Mouse (Mus musculus) lung, adult 2 months (tissue): ENCODE measurements around the gene Hyal1. TPM values are rescaled to one million over a fixed set of nuclear protein-coding genes. Genes with fewer than 3 reads are reported as not detected.

ENCODE experiments used
- DNase-seq: peaks from one replicate; pipeline ENCODE4 v3.0.0; 2022
- H3K4me1 ChIP-seq: fragments of 200-500 bp; 2 replicates; pipeline ENCODE4 v1.6.1; 2011; ENCODE audit warnings: low read length; ENCODE audit not compliant: control insufficient read depth, insufficient read depth
- H3K4me3 ChIP-seq: fragments of 200-500 bp; replicated peaks from 2 replicates; pipeline ENCODE3; 2011; ENCODE audit warnings: low read depth, mild to moderate bottlenecking, control low read depth, low read length; ENCODE audit errors: extremely low read depth
- CTCF ChIP-seq: fragments of 200-500 bp; IDR thresholded peaks from 2 replicates; pipeline ENCODE4 v1.5.1; 2011; ENCODE audit warnings: mild to moderate bottlenecking, low read length, control low read depth; ENCODE audit not compliant: insufficient read depth
- POLR2A ChIP-seq: fragments of 200-500 bp; IDR thresholded peaks from 2 replicates; pipeline ENCODE4 v1.6.1; 2011; ENCODE audit warnings: low read depth, mild to moderate bottlenecking, control low read depth, low read length, borderline replicate concordance; ENCODE audit errors: extremely low read depth
- WGBS: fragments of 180-500 bp; shearing (Covaris S2); methylation state at CpG from one replicate; pipeline ENCODE4 v1.1.7; 2018; 5-methylcytosine and 5-hydroxymethylcytosine counted together
- polyA plus RNA-seq: library from polyadenylated mRNA; depleted of rRNA; stranded (reverse); fragments of >200 nt; gene quantifications from 2 replicates; pipeline ENCODE4 v1.2.3, GENCODE M21; 2012

The Hyal1 gene
- polyA plus RNA-seq, 1 experiment = 26.5 TPM

DNA sequence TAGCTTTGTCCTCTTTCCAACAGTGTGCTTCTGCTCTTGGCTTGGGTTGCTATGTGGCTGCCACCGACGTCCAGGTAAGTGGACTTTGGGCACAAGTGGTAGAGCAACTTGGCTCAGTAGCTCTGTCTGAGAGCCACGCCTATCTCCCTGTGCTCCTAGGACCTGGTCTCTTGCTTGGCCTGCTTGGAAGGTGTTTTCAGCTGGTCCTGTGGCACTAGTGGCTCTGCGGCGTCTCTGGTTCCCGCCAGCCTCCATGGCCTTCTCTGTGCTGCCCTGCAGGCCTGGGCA, 14.0 kb downstream of the Hyal1 start:
- WGBS = 54% methylated on average over 6 of the region's 6 CpGs

GRCm38 (mm10) chr9:107593101-107593976, 16.6 kb downstream of the Hyal1 start:
- no peak for DNase-seq
- no peak for TF ChIP-seq POLR2A
- TF ChIP-seq CTCF = no peak
- WGBS = 80% methylated on average over 11 of the region's 11 CpGs
- Histone ChIP-seq H3K4me3 (no peak overlapping the region), H3K4me1 (peaks cover 16% of the 10 kb centered on the region)

More for the DNA sequence above, 14.0 kb downstream of the Hyal1 start:
- TF ChIP-seq POLR2A (no peak), CTCF (no peak)
- H3K4me3 ChIP-seq = no peak overlapping the region
- peaks cover 9% of the 10 kb centered on the region for H3K4me1 ChIP-seq
- no peak for DNase-seq

GRCm38 (mm10) chr9:107594281-107595062, 17.7 kb downstream of the Hyal1 start:
- H3K4me3 ChIP-seq = no peak overlapping the region

GRCm38 (mm10) chr9:107596619-107597569, 20.2 kb downstream of the Hyal1 start:
- no peak overlapping the region for H3K4me3 ChIP-seq
- TF ChIP-seq CTCF (no peak), POLR2A (no peak)
- 70% methylated on average over 11 of the region's 11 CpGs for WGBS
- DNase-seq = no peak
- peaks cover 12% of the 10 kb centered on the region; the same call in 1 of the 2 replicates for H3K4me1 ChIP-seq

More at GRCm38 (mm10) chr9:107594281-107595062, 17.7 kb downstream of the Hyal1 start:
- no peak for DNase-seq
- 85% methylated on average over 8 of the region's 8 CpGs for WGBS
- peaks cover 16% of the 10 kb centered on the region for H3K4me1 ChIP-seq
- no peak for TF ChIP-seq POLR2A

- DNase-seq = no peak
- TF ChIP-seq CTCF (no peak), POLR2A (no peak)
- Histone ChIP-seq H3K4me1 (peaks cover 14% of the 10 kb centered on the region; the same call in 1 of the 2 replicates), H3K4me3 (no peak overlapping the region)
- 76% methylated on average over 5 of the region's 5 CpGs for WGBS
These were observed 21.7 kb downstream of the Hyal1 start for GRCm38 (mm10) chr9:107598385-107598784.

GRCm38 (mm10) chr9:107599433-107599832, 22.7 kb downstream of the Hyal1 start:
- DNase-seq = no peak
- Histone ChIP-seq H3K4me1 (peaks cover 12% of the 10 kb centered on the region; the same call in 1 of the 2 replicates), H3K4me3 (no peak overlapping the region)
- TF ChIP-seq POLR2A (no peak), CTCF (no peak)
- 89% methylated on average over 9 of the region's 9 CpGs for WGBS

DNA sequence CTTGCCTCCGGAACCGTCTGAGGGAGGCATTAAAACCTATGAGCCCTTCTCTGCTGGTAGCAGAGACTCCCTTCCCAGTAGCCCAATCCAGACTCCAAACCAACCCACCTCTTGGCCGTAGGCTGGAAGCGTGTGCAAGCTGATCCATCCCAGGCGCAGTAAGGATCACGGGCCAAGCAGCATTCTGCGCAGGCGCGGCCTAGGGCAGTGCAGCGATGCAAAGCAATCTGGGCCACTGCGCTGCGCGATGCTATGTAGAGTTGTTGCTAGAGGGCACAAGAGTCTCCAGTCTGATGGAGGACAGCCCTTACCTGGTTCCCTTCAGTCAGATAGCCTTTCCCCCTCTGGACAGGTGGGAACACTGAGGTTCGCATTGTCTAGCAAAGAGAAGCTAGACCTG, 23.1 kb downstream of the Hyal1 start:
- peaks cover 12% of the 10 kb centered on the region; the same call in 1 of the 2 replicates for H3K4me1 ChIP-seq
- WGBS = 82% methylated on average over 14 of the region's 14 CpGs
- no peak for TF ChIP-seq CTCF
- no peak for TF ChIP-seq POLR2A
- H3K4me3 ChIP-seq = no peak overlapping the region
- DNase-seq = no peak

DNA sequence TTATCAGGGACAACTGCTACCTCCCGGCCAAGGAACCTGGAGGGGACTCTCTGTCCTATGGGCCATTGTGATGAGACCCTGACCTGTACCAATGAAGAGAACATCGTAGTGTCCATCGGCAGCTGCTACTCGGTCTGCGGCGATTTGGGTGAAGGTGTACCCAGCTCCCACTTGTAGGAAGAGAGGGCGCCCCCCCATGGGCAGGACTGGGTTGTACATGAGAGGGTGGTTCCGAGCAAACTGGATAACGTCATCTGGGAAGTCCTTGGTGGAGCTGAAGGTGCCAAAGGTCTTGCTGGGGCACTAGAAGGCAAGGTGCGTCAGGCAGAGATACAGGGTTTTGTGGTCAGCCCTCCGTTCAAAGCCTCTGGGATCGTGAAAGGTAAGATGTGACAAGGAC, 24.0 kb downstream of the Hyal1 start:
- TF ChIP-seq CTCF (no peak), POLR2A (no peak)
- Histone ChIP-seq H3K4me3 (no peak overlapping the region), H3K4me1 (peaks cover 15% of the 10 kb centered on the region; the same call in 1 of the 2 replicates)
- DNase-seq = no peak
- WGBS = 76% methylated on average over 12 of the region's 12 CpGs

DNA sequence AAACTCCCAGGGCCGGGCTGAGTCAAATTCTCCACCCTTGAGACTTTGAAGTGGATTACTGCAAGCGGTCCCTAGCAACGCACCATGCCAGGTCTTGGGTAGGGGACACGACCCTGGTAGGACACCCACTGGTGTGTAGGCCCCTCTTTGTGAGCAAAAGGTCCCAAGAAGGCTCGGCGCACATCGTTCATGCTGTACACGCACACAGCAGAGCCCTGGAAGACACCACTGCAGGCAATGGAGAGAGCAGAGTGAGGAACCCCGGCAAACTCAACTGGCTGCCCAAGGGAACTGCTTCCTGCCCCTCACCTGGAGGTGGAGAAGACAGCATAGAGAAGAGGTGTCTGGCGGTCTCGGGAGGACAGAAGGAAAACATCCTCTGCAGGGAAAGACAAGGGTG, 24.5 kb downstream of the Hyal1 start:
- Histone ChIP-seq H3K4me3 (no peak overlapping the region), H3K4me1 (peaks cover 15% of the 10 kb centered on the region; the same call in 1 of the 2 replicates)
- TF ChIP-seq POLR2A (no peak), CTCF (no peak)
- DNase-seq = no peak
- 79% methylated on average over 11 of the region's 11 CpGs for WGBS
